ENCODE assay signal across 11 mouse cellular contexts in genomic region chr1:3121745-3122144, GRCm38 (mm10).
"Had no signal": no experiment of that assay in that cellular context is flagged by ENCODE, and none has a peak within 500 bp of the region (broad histone marks: within the 10 kb centered on the region; RNA-seq: fewer than 3 reads in every experiment).

No protein-coding gene starts in this region.

- H3K27me3 ChIP-seq: limb, embryonic 13.5 days had no signal

- H3K4me3 ChIP-seq: layer of hippocampus, adult 2 months; limb, embryonic 10.5 days; limb, embryonic 13.5 days had no signal

- H3K4me2 ChIP-seq: limb, embryonic 13.5 days; lung, embryonic 14.5 days; midbrain, embryonic 11.5 days had no signal

- H3K36me3 ChIP-seq: limb, embryonic 10.5 days; limb, embryonic 13.5 days had no signal

- H3K4me1 ChIP-seq: limb, embryonic 10.5 days; limb, embryonic 13.5 days had no signal

- H3K9ac ChIP-seq: limb, embryonic 13.5 days; liver, embryonic 14.5 days; liver, postnatal 0 days; lung, embryonic 14.5 days had no signal

- H3K9me3 ChIP-seq: limb, embryonic 10.5 days; limb, embryonic 13.5 days had no signal

- ATAC-seq: liver, postnatal 0 days had no signal

- H3K27ac ChIP-seq: kidney, postnatal 0 days; layer of hippocampus, adult 2 months; limb, embryonic 10.5 days; limb, embryonic 13.5 days; liver, embryonic 14.5 days had no signal

- DNase-seq: layer of hippocampus, adult 9-11 months; thymus, adult 18-20 months; thymus, postnatal 36 days had no signal
